Mouse (Mus musculus): ENCODE data around the gene Gusb.
A peak's percentile ranks its signal among the peaks of the same experiment; 100 is the strongest.

Gusb gene

DNA sequence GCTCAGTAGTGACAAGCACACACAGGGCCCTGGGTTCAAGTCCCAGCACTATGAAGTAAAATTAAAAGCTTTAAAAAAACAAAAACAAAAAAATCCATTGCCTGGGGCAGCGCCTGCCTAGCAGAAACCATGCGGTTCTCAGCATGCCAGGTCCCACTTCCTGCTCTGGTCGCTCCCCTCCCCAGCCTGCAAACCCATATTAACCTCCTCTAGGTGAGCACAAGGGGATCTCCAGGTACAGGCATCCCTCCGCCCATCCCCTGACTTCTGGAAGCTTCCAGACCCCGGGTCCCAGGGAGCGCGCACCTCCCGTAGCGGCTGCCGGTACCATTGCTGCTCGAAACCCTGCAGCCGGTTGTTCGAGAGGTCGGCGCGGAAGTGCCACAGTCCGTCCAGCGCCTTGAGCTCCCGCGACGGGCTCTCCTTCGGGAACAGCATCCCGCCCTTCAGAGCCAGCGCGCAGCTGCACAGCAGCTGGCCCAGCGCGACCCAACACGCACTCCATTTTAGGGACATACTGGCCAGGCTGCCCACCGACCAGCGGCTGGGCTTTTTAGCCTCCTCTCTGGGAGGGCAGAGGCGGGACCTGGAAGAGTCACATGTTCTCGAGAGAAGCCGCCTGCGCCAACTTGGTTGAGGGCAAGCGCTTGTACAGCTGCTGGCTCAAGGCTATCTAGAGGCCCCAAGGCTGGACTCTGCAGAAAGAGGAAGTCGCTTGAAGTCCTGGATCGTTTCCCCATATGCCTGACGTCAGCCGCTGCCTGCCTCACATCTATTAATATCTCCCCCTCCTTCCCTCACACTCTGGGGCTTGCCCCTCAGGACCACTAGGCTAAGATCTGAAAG is at the start of gene Gusb:
Gene Gusb, minus strand, starts transcription at position 749 of the 846 bp plus-strand sequence.
- peak; percentile 50 for DNase-seq (ENCODE audit: low spot score)

GRCm38 (mm10) chr5:130052510-130052909 is 49.7 kb upstream of the Gusb start:
- no peak for DNase-seq (ENCODE audit: low spot score)

DNA sequence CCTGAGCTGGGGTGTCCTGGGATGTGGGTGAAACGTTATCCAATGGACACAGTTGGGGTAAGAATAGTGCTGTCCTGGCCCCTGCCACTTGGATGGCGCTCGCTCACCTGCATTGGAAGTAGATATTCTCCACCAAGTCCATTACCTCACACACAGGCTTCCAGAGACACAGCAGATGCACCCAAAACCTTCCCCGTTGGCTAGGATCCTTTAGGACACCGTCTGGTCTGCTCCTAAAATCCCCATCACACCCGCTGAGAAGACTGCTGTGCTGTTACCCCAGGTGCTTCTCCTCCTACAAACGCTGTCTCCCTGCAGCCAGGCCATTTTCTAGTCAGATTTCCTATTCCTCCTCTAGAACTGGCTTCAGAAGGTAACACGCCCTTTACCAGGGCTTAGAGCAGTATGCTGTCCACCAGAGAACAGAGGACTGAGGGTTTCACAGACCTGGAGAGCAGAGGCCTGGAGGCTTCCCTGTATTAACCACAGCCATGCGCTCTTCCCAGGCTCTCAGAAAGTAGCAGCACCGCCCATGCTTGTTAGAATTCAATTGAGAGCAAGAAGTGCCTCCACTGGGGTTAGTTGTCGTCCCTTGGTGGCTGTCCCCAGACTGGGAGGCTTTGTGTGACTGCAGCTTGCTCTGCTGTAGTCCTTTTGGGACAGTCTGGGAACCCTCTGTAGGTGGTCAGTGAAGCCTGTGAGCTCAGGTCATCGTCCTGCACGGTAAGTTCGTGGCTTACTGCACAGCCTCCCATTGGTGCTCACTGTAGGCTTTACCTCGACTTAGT is 48.4 kb upstream of the Gusb start:
- no peak for DNase-seq (ENCODE audit: low spot score)

DNA sequence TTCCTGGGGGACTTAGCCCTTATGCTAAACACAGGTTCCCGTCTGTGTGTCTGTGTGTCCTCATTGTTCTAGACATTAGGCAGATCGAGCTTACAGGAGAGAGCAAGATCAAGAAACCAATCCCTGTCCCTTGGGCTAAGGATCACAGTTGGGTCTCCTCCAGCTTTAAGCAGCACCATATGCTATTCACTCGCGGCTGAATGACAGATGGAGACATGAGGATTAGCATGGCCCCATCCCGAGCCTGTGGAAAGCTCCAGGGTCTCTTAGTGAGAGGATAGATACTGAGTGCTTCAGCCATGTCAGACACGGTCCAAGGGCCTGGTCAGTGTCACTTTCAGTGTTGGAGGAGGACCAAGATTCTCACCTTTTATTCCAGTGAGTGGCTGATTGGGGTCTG is 47.6 kb upstream of the Gusb start:
- DNase-seq (ENCODE audit: low spot score) = no peak

- DNase-seq (ENCODE audit: low spot score) = no peak
These were observed 46.1 kb upstream of the Gusb start for GRCm38 (mm10) chr5:130048786-130049520.

GRCm38 (mm10) chr5:130047013-130047412 is 44.2 kb upstream of the Gusb start:
- no peak for DNase-seq (ENCODE audit: low spot score)

GRCm38 (mm10) chr5:130046589-130046988 is 43.7 kb upstream of the Gusb start:
- no peak for DNase-seq (ENCODE audit: low spot score)

GRCm38 (mm10) chr5:130046100-130046499 is 43.3 kb upstream of the Gusb start:
- no peak for DNase-seq (ENCODE audit: low spot score)

GRCm38 (mm10) chr5:130044201-130044695 is 41.4 kb upstream of the Gusb start:
- DNase-seq (ENCODE audit: low spot score) = no peak

- DNase-seq (ENCODE audit: low spot score) = no peak
These were observed 40.9 kb upstream of the Gusb start for GRCm38 (mm10) chr5:130043741-130044140.

DNA sequence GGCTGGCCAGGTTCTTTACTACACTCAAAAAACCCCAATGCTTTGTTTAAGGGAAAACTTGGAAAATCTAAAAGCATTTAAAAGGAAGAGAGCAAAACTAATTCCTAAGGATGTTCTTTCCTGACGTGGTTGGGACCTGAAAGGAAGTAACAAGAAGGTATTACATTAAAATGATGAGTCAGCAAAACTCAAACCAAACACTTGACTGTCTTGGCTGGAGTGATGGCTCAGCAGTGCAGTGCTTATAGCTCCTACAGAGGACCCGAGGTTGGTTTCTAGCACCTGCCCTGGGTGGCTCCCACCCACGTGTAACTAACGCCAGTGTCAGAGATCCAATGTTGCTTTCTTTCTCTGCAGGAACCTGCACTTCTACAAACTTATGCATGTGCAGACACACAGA is 38.4 kb upstream of the Gusb start:
- no peak for DNase-seq (ENCODE audit: low spot score)

DNA sequence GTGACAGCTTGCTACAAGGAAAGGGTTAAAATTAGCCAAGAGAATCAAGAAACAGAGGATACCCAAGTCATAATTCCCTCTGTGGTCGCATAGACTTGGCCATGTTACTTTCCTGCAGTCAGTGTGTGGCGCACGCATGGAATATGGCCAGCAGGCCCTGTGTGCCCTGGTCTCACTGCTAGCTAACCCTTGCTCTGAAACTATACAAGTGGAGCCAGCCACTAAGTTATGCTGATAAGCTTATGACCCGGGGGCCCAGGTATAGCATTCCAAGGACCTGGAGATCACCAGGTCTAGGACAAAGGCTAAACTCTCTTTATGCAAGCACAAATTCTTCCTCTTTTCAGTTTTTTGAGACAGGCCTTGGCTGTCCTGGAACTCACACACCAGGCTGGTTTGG is 37.9 kb upstream of the Gusb start:
- no peak for DNase-seq (ENCODE audit: low spot score)

- peak; percentile 32 for DNase-seq (ENCODE audit: low spot score)
These were observed 35.1 kb upstream of the Gusb start for GRCm38 (mm10) chr5:130037752-130038455.

GRCm38 (mm10) chr5:130036300-130036699 is 33.5 kb upstream of the Gusb start:
- peak; percentile 25 for DNase-seq (ENCODE audit: low spot score)

GRCm38 (mm10) chr5:130033869-130034268 is 31.0 kb upstream of the Gusb start:
- no peak for DNase-seq (ENCODE audit: low spot score)

DNA sequence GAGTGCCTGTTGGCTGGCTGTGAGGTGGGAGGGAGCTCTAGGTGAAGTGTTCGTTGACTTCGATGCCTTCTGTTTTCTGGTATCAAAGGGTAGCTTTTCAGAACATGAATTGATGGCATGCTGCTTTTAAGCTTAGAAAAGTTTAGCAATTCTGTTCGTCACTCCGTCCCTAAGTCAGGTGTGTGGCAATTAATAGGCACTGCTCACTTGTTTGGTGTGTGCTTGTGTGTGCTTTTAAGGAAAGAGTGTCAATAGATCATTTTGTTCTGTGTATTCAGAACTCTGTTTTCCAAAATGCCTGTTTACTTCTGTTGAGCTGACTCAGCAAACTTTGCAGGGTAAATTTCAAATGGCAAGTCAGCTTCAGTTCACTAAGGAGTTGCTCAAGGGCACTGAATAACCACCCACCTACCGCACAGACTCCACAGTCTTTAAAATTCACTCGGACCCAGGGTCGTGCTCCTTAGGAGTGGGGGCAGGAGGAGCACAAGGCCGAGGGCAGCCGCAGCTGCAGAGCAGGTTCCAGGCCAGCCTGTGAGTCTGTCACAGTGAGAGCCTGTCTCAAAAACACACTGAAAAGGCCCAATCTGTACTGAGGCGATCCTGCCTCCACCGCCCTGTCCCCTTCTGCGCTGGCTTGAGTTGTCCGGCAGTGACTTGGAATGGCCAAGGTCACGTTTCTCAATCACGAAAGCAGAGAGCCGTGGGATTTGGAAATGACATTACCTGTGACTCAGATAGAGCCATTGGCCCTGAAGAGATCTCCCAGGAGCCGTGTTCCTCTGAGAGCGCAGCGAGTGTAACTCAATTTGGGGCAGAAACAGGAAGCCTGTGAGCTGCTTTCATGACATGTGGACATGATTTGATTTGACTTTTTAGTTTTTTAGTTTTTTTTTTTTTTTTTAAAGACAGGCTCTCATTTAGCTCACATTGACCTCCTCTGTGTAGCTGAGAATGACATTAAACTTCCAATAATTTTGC is 28.9 kb upstream of the Gusb start:
- DNase-seq (ENCODE audit: low spot score) = no peak

GRCm38 (mm10) chr5:130029142-130029897 is 26.5 kb upstream of the Gusb start, which contains the start of the genes Asl and Crcp:
Gene Asl (minus strand): TSS chr5:130029247.
Gene Crcp (plus strand): TSS chr5:130029290.
- DNase-seq (ENCODE audit: low spot score) = peak; percentile 80

DNA sequence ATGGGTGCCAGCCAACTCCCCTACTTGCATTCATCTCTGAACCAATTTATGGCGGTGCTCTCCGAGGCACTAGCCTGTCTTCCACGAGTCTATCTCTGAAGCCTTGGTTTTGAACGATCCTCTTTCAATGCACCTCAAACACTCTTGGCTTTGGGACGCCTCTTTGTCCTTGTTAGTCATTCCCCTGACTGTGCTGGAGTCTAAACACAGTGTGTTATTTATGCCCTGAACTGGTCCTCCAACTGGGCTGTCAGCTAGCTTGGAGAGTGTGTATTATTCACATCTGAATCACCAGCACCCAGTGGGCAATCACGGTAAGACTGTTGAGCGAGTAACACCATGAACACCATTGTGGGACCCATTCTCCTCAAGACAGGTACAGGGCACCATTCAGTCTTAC is 24.8 kb upstream of the Gusb start:
- DNase-seq (ENCODE audit: low spot score) = no peak

- no peak for DNase-seq (ENCODE audit: low spot score)
These were observed 24.3 kb upstream of the Gusb start for GRCm38 (mm10) chr5:130027134-130027533.
